Mouse (Mus musculus): ENCODE data around the gene Olfr357.

The Olfr357 gene

GRCm38 (mm10) chr2:36993527-36993926 is at the start of gene Olfr357:
Gene Olfr357, plus strand, starts transcription at chr2:36993827.
- DNase-seq (ENCODE audit: extremely low spot score): no peak

DNA sequence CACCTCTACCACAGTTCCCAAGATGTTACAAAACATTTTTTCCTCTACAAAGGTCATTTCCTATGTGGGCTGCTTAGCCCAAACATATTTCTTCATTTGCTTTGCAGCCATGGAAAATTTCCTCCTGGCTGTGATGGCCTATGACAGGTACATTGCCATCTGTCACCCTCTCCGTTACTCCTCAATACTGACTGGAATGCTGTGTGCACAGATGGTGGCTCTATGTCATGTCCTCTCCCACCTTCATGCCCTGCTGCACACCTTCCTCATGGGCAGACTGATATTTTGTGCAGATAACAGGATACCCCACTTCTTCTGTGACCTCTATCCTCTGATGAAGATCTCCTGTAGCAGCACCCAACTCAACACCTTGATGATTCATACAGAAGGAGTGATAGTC is 3.4 kb downstream of the Olfr357 start:
- no peak for DNase-seq (ENCODE audit: extremely low spot score)

DNA sequence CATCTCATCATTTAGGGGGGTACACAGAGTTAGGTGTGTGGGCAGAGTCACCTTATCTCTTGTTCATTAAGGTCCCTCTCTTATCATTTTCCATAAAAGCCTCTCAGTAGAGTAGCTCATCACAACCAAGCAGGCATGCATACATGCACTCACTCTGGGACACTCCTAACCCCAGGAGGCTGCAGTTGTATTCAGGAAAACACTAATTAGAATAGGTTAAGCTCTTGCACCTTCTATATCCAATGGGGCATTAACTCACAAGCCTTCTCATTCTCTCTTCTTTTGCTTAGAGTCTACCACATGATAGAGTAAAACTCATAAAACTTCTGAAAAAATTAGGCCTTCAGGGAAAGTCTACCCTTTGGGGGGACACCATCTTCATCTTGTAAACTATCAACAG is 15.6 kb downstream of the Olfr357 start, which contains the start of gene Olfr358:
Gene Olfr358 (minus strand): TSS at position 101 of the 400 bp plus-strand sequence.
- no peak for DNase-seq (ENCODE audit: extremely low spot score)

Data from embryo, embryonic 9.5 days (tissue).